Mouse (Mus musculus): Measurements from ENCODE around the gene Opn1sw. TPM values are rescaled to one million over a fixed set of nuclear protein-coding genes. Genes with fewer than 3 reads are reported as not detected.
"Not testable (repeated sequence)": the region's sequence is repeated elsewhere in the genome, so short reads cannot be mapped to it uniquely, and the experiment has no call there.

Gene Opn1sw
- total RNA-seq, 2 experiments from 2014 or later = 0.13 to 0.32 TPM

DNA sequence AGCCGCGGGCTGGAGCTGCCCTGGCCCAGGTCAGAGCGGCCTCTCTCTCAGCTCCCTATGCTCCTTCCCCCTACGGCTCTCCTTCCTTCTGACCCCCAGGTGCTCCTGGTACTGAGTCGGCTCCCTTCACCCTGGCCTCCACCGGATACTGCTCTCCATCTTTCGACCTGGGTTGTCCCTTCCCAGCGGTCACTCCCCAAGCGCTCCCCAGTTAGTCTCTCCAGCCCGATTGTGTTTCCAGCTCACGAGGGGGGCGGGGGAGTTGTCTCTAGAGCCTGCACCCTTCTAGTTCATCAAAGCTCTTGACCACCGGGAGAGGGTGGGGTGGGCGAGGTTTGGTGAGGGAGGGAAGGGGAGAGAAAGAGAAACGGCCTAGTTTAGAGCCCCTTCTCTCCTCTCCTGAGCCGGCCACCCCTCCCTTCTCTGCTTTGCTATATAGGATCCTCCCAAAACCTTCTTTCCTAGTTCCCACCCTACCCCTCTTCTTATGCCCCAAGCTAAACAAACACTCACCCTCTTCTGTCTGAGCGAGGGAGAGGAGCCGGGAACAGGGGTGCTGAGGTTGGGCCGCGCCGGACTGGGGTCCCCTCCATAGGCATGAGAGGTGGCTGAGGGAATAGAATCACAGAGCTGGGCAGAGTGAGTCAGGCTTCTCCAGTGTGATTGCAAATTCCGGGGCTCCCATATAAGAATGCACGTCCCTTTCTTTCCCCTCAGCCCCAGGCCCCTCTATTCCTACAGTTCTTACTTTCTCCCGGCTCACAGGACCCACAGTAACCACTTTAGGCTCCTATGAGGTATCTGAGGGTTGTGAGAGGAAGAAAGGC, 8.7 kb upstream of the Opn1sw start:
- no peak for DNase-seq

DNA sequence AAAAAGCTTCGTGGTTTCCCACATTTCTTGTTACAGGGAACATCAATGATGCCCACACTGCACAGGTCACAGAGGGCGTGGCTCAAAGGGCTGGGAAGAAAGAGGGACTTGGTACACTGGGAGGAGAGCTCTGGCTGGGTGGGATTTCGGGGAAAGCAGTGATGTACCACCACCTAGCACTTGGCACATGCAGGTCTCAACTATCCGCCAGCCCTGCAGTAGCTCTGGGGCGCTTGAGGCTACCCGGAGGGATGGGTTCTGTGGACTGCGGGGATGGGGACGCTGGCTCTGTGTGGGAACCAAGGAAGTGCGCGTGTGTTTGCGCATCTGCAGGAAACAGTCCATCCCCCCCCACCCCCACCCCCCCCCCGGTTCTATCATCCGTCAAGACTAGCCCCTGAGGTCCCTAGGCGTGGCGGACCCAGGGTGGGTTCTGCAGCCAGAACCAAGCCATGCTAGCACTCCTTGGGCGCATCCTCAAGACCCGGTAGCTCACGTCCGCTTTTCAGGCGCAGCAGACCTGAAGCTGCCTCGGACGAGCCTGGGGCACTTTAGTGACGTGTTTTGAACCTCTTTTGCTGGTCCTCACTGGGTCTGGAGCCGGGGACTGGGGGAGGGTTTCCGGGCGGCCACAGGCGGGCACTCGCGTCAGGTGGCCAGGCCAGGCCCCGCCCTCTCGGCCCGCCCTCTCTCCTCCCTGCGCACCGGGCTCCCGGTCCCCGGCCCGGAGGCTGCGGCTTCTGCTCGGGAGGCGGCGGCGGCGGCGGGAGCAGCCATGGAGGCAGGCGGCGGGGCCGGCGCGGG, 7.8 kb upstream of the Opn1sw start, which contains the start of gene Ccdc136:
TSS of gene Ccdc136 (plus strand) at position 400 of the 804 bp plus-strand sequence.
- peak; percentile 73 for DNase-seq

DNA sequence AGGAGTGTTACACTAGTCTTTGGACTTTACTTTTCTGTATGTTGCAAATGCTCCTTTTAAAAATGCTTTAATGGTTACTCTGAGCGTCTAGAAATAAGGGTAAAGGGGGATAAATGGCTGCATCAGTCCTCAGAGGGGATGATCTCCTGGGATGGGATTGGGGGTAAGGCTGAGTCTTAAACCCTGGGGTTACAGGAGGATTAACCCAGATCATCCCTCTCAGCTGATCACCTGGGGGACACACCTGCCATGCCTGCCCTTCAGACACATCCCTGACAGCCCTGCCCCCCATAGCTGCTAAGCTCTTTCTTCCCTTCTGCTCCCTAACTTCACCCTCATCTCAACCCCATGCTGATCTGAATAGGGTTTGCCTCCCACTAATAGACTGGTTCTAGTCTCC, 6.0 kb upstream of the Opn1sw start:
- no peak for DNase-seq

DNA sequence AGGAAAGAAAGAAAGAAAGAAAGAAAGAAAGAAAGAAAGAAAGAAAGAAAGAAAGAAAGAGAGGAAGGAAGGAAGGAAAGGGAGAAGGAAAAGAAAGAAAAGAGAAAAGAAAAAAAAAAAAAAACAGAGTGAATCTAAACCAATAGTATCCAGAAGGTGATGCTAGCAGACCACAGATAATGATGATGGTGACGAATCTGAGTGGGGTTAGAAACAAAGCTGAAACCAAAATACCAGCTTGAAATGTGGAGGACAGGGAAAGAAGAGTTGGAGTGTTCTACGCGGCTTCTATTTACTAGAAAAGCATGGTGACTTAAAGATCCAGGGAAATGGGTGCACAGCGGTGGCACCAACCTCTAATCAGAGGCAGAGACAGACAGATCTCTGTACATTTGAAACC, 3.5 kb upstream of the Opn1sw start:
- no peak for DNase-seq

DNA sequence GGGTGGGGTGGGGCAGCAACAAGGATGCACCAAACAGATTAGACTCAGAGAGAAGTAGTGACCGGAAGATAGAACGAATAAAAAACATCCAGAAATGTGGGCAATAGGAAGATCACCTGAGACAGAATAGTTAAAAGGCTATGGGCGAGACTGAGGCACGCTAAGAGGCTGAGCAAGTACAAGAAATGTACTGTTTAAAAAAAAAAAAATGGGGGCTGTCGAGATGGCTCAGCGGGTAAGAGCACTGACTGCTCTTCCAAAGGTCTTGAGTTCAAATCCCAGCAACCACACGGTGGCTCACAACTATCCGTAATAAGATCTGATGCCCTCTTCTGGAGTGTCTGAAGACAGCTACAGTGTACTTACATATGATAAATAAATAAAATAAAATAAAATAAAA, 3.0 kb upstream of the Opn1sw start:
- not testable (repeated sequence) for DNase-seq

DNA sequence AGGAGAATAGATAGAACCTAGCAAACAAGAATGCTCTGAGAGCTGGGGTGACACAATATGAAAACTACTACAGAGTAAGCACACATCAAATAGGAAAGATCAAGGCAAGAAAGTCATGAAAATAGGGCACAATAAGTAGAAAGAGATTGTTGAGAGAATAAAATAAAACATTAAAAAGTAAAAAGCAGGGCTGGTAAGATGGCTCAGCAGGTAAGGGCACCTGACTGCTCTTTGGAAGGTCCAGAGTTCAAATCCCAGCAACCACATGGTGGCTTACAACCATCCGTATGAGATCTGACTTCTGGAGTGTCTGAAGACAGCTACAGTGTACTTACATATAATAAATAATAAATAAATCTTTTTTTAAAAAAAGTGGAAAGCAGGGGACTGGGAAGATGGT, 2.2 kb upstream of the Opn1sw start:
- not testable (repeated sequence) for DNase-seq

DNA sequence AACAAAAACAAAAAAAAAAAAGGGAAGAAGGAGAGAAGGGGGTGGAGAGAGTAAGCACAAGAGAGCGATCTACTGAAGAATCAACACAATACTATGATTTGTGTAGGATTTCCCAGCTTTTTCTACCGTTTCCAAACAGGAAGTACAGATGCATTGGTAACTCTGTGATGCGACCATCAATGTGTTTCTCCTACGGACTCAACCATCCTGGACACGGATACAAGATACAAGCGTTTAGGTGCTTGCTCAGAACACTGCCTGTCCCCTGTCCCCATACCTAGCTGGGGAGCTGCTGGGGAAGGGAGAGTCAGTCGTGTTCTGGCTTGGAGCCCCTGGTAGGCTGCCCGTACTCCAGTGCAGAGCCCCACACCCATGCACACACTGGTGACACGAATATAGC, 1.2 kb upstream of the Opn1sw start:
- no peak for DNase-seq

DNA sequence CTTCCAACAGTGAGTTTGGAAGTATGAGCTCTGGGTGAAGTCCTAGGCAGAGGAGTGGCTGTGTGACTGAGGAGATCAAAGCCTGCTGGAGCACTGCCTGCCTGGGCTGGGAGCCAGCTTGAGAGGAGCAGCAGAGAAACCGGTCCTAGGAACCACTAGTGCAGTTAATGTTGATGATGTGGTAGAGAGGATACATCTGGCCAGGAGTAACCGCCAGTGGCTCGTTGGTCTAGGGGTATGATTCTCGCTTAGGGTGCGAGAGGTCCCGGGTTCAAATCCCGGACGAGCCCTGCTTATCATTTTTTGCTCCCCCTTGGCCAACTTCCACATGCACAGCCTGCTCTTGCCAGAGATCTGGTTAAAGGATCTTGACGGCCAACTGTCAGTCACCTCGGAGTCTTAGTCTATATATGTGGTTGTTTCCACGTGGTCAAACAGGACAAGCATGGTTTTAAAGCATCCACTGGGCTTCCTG, 375 bp upstream of the Opn1sw start:
- peak; percentile 93 for DNase-seq

DNA sequence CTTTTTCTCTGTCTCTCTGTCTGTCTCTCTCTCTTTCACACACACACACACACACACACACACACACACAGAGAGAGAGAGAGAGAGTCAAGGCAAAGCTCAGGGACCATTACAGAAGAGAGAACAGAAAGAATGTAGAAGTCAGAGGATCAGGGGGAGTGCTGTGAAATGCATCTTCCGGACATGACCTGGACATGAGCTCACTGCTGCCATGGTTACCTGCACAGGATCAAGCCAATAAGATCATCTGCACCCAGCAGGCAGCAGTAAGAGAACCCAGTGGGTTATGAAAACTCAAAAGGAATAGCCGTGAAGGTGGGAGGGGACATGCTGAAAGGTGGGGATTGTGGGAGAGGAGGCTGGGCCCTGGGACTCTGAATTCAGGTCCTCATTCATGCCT, 5.8 kb downstream of the Opn1sw start:
- DNase-seq = no peak

DNA sequence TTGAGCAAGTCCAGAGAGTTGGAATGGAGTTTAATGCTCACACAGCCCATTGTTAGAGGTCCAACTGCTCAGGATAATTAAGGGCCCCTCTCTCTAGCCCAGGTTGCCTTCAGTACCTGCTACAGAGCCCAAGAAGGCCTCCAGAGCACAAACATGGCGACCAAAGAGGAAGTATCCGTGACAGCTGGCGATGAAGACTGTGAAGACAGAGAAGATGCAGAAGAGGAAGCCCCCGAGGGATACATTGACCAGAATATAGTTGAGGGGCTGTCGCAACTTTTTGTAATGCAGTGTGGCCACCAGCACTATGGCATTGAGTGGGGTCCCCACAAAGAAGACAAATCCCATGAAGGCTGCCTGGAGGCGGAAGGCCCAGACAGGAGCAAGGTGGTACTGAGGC, 8.3 kb downstream of the Opn1sw start:
- DNase-seq = no peak

DNA sequence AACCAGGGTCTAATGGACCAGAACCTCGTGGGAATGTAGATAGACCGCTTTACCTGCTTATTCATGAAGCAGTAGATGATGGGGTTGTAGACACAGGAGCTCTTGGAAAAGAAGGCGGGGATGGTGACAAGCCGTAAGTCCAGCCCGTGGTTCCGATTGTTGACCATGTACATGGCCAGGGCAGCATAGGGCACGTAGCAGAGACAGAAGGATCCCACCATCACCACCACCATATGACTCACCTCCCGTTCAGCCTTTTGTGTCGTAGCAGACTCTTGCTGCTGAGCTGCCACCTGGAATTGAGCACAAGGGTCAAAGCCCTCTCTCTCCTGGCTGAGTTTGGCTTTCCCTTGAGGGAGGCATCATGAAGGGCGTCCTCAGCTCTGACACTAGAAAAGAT, 9.6 kb downstream of the Opn1sw start:
- no peak for DNase-seq

DNA sequence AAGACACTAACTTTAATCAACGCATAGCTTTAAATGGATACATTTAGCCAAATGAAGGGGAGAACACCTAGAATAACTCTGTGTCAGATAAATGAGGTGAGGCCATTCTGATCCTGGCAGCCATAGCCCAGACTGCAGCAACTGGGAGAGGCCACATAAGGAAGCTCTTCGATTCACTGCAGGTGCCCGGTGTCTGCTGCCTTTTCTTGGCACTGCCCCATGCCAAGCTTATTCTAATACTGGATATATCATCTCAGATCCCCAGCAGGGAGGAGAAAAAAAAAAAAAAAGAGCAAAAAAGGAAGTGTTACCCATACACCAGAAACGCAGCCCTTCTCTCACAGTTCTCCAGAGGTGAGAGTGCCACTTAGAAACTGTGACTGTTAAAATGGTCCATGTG, 10.9 kb downstream of the Opn1sw start:
- no peak for DNase-seq

DNA sequence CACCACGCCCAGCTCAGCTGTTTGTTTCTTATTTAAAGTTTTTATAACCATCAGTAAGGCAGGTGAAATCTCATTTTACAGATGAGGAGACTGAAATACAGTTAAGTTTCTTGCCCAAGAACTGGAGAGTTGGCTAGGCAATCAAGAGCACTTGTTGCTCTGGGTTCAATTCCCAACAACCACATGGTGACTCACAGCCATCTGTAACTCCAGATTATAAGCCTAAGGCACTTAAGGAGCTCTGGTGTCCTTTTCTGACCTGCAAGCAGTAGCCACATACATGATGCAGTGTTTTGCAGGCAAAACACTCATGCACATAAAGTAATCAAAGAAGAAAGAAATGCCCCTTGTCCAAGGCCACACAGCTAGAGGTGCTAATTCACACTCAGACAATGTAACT, 23.0 kb downstream of the Opn1sw start:
- no peak for DNase-seq

DNA sequence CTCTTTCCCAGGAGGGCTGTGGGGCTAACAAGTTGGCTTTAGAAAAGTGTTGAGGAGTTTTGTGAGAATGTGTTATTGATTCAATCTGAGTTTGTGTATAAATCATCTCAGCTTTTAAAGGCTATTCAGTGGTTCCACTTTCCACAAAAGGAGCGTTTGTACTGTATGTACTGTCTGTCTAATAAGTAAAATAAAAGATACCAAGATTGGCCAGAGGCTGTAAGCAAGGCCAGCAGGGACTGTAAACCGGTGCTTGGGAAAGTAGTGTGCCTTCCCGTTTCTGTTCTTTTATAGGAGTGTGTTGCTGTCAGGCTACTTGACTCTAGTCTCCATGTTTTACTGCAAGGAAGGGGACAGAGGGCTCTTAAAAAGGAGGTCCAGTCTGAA, 25.1 kb downstream of the Opn1sw start:
- no peak for DNase-seq

DNA sequence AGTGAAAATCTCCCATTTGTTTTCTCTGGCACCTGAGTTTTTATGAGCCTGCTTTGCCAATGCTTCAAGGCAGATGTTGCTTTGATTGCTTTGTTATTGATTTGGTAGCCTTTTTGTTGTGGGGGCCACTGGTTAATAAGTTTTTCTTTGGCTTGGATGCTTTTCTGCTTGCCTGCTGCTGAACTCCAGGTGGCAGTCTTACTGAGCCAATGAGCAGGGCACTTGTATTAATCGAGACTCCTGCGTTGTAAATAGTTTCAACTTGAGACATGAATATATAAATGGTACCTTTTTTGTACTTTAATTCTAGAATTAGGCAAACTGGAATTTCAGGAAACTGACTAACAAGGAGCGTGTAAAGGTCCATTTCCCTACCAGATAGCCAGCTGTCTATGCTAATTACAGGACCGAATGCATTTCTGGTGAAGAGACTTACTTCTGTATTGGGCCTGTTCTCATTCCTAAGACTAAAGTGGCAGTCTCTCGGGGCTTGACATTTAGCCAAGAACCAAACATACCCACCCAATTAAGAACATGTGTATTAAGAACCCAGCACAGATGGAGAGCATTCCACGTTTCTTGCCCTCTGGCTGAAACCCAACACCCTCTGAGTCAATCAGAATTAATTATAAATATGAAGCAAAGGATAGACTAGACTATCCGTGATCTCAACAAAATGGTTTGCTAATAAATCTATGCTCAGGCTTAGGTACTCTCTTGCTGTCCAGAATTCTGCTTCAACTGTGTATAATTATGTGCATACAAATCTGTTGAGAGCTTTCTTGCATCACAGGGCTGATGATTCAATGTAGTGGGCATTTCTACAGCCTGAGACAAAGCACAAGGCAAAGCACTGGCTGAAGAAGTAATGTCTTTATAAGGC, 25.8 kb downstream of the Opn1sw start:
- no peak for DNase-seq

DNA sequence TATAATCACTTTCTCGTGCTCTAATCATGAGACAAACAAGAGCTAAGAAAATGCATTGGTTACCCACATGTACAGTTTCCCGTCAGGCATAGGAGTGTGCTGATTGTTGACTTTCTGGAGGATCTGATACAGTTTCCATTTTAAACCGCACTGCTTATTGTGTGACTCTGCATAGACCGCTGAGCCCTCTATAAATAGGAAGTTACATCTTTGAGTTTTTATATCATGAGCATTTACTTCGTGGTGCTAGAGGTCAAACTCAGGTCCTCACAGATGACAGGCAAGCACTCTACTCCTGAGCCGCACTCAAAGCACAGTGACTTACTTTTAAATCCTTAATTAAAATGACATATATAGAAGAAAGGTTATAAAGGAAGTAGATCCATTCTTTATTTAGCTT, 28.1 kb downstream of the Opn1sw start:
- no peak for DNase-seq

DNA sequence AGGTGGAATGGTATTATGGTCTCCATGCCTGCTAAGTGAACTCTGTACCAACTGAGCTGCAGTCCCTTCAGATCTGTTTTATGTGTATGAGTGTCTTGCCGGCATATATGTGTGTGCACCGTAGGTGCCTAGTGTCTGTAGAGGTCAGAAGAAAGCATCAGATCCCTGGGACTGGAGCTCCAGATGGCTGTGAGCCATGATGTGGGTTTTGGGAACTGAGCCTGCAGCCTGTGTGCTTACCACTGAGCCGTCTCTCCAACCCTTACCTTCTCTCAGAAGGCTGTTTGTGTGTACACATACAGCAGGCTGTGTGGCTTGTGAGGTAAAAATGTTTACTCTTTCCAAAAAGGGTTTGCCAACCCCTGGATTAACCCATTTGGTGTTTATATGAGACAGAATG, 28.9 kb downstream of the Opn1sw start:
- peak; percentile 50 for DNase-seq

DNA sequence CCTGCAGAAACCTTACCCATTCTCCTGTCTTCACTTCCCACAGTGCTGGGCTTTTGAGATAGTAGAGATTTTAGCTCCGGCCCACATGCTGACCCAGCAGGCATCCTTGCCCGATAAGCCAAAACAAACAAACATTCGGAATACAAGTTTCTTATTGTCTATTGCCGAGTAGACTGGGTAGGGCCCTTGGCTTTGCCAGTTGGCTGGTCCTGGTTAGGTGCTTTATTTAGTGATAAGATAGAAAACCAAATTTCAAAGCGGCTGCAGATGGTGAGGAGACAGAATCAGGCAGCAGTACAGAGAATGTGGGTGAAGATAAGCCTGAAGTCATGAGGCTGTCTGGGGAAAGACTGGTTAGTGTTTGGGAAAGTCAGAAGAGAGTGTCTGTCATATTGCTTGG, 35.5 kb downstream of the Opn1sw start:
- no peak for DNase-seq

DNA sequence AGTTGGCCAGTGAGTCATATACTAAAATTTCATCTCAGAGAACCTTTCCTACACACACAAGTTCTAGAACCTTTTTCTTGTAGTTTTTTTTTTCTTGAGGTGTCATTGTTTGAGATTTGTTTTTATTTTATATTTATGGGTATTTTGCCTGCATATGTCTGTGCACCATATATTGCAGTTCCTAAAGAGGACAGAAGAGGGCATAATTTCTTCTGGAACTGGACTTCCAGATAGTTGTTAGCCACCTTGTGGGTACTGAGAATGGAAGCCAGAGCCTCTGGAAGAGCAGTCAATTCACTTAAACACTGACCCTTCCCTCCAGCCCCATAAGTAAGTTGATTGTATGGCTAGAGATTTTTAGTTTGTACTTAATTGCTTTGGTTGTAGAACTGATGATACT, 36.7 kb downstream of the Opn1sw start:
- DNase-seq = no peak

DNA sequence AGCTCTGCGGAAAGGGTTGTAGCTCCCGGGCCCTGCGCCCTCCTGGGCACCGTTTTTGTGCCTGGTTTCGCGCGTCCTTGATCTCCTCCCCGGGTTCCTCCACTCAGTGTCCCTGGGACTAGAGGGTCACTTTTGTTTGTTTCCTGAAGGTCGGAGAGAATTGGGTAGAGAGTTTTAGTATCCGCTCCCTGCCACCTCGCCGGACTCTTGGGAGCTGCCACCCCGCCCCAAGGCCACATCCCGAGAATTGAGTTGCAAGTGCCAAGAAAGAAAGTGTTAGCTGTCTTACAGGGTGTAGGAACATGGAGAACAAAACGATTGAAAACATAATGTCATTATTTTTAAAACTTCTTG, 39.9 kb downstream of the Opn1sw start:
- no peak for DNase-seq

DNA sequence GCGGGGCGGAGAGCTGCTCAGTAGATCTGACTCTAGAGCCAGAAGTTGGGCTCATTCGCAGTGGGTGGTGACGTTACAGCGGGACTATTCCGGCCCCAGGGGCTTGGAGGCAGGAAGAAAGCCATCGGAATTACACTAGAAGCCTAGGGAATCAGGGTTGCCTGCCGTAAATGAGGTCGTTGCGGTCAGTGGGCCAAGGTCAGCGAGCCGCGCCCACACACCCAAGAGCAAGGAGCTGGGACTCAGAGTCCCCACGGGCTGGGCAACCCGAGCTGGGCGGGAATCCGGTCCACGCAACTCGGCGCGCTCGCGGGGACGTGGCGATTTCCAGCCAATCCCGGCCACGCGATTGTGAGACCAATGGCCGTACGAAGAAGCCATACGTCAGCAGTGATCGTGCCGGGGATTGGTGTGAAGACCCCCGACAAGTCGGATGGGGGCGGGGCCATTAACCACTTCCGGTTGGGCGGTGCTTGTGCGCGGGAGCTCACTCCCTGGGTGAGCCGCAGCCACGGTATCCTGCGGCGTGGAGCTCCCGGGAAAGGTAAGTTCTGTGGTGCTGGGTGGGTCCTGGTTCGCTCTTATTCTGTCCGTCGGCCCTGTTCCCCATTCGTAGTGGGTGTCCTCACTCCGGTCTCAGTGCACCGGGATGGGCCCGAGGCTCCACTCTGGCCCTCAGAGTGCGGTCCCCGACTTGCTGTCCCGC, 40.5 kb downstream of the Opn1sw start, which contains the start of gene Calu:
TSS of gene Calu (plus strand) at position 405 of the 706 bp plus-strand sequence.
- DNase-seq = peak; percentile 99

DNA sequence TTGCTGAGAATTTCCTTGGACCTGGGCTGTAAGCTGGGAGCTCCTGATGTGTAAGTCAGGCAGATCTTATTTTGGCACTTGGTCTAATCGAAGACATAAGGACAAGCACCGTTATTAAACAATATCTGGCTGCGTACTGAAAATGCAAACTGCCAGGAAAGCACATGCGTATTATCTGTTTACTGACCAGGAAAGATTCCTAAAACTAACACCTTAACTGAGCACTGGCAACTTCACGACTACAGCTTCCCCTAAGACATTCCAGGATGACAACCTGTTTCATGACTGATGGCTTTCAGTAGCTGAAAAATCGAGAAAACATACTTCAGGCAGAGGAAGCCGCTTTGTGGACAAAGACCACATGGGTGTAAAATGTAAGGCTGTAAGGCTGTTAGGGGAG, 41.1 kb downstream of the Opn1sw start:
- no peak for DNase-seq

Measured in gastrocnemius, postnatal 25 days (tissue).